Mouse (Mus musculus): ENCODE measurements around the gene Crhr2. TPM values are rescaled to one million over a fixed set of nuclear protein-coding genes. Genes with fewer than 3 reads are reported as not detected.

Gene Crhr2
- polyA plus RNA-seq, 1 experiment: not detected

DNA sequence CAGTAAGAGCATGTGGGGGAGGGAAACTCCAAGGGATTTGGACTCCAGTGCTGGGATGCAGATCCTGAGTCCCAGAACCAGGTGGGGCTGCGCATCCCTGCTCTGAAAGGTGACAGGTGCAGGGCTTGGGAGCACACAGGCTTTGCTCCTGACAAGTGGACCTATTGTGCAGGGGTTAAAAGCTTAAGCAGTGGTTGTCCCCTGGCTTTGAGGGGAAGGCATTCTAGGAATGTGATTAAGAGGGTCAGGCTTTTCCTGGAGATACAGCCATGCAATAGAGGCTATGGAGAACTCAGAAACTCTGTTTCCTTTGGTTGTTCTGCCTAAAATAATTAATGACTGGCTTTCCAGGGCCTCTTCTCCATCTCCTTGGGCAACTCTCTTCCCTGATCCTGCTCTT is 609 bp upstream of the Crhr2 start:
- Histone ChIP-seq H3K79me2 (ENCODE audit: control insufficient read depth, insufficient read depth) (no peaks in the 10 kb centered on the region), H3K4me2 (ENCODE audit: low read depth) (no peak overlapping the region), H3K36me3 (ENCODE audit: control insufficient read depth, insufficient read depth) (no peaks in the 10 kb centered on the region), H3K27me3 (ENCODE audit: control insufficient read depth, insufficient read depth, insufficient read length) (peaks cover 35% of the 10 kb centered on the region), H3ac (ENCODE audit: control insufficient read depth, insufficient read length) (no peak overlapping the region), H3K4me3 (no peak overlapping the region)
- TF ChIP-seq MYOD1 (IDR thresholded peaks at IDR 0.05; ENCODE audit: control insufficient read depth in 1 of 3, insufficient read length in 2 of 3, low read depth in 2 of 3) (no peak), TCF3 (IDR thresholded peaks at IDR 0.05; ENCODE audit: insufficient read length, low read depth) (no peak), TCF12 (IDR thresholded peaks at IDR 0.05; ENCODE audit: insufficient read depth, poor library complexity, severe bottlenecking) (no peak), MYOG (IDR thresholded peaks at IDR 0.05; ENCODE audit: control insufficient read depth in 1 of 3, insufficient read depth in 1 of 3, insufficient read length in 2 of 3, low read depth in 2 of 3) (peak in 1 of 3 experiments; percentile 10), POLR2A (IDR thresholded peaks at IDR 0.05; ENCODE audit: insufficient read length, low read depth) (no peak)

GRCm38 (mm10) chr6:55131301-55131700 is 1.5 kb downstream of the Crhr2 start:
- H3K79me2 ChIP-seq (ENCODE audit: control insufficient read depth, insufficient read depth): no peaks in the 10 kb centered on the region
- TF ChIP-seq REST (IDR thresholded peaks at IDR 0.05; ENCODE audit: insufficient read depth, insufficient read length) (no peak), SRF (IDR thresholded peaks at IDR 0.05; ENCODE audit: control insufficient read depth, insufficient read length, low read depth) (no peak), MAX (IDR thresholded peaks at IDR 0.05; ENCODE audit: low read depth) (no peak), POLR2AphosphoS2 (IDR thresholded peaks at IDR 0.05; ENCODE audit: insufficient read length, low read depth) (no peak), CEBPB (IDR thresholded peaks at IDR 0.05; ENCODE audit: insufficient read depth, poor library complexity, severe bottlenecking) (no peak)
- H3K4me3 ChIP-seq: no peak overlapping the region
- H3K36me3 ChIP-seq (ENCODE audit: control insufficient read depth, insufficient read depth): no peaks in the 10 kb centered on the region
- no peak overlapping the region for H3ac ChIP-seq (ENCODE audit: control insufficient read depth, insufficient read length)
- peaks cover 29% of the 10 kb centered on the region for H3K27me3 ChIP-seq (ENCODE audit: control insufficient read depth, insufficient read depth, insufficient read length)
- no peak overlapping the region for H3K4me2 ChIP-seq (ENCODE audit: low read depth)

DNA sequence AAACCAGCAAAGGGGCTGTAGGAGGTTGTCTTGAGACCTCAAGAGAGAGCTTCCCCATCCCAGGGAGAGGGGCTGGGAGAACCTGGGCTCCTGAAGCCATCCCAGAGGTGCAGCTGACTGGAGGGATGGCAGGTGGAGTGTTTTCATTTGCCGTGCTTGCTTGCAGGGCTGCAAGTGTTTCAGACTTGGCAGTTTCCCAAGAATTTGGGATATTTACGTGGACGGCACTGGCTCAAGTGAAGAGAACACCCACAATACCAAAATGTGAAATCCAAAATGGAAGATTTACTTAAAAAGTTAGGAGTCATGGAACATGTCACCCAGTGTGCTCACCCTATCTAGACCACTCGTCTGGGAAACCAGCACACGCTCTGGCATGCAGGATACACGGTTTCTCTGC is 2.2 kb downstream of the Crhr2 start:
- Histone ChIP-seq H3K36me3 (ENCODE audit: control insufficient read depth, insufficient read depth) (no peaks in the 10 kb centered on the region), H3K4me3 (no peak overlapping the region), H3K4me2 (ENCODE audit: low read depth) (no peak overlapping the region), H3K79me2 (ENCODE audit: control insufficient read depth, insufficient read depth) (no peaks in the 10 kb centered on the region), H3K27me3 (ENCODE audit: control insufficient read depth, insufficient read depth, insufficient read length) (peaks cover 34% of the 10 kb centered on the region), H3ac (ENCODE audit: control insufficient read depth, insufficient read length) (no peak overlapping the region)
- TF ChIP-seq MAX (IDR thresholded peaks at IDR 0.05; ENCODE audit: low read depth) (no peak), TCF12 (IDR thresholded peaks at IDR 0.05; ENCODE audit: insufficient read depth, poor library complexity, severe bottlenecking) (no peak), USF1 (IDR thresholded peaks at IDR 0.05; ENCODE audit: low read depth) (no peak), E2F4 (IDR thresholded peaks at IDR 0.05; ENCODE audit: insufficient read depth) (no peak), POLR2AphosphoS2 (IDR thresholded peaks at IDR 0.05; ENCODE audit: insufficient read length, low read depth) (no peak), POLR2A (IDR thresholded peaks at IDR 0.05; ENCODE audit: insufficient read length, low read depth) (no peak), TCF3 (IDR thresholded peaks at IDR 0.05; ENCODE audit: insufficient read length, low read depth) (no peak)

- H3K4me3 ChIP-seq: no peak overlapping the region
- no peaks in the 10 kb centered on the region for H3K79me2 ChIP-seq (ENCODE audit: control insufficient read depth, insufficient read depth)
- no peaks in the 10 kb centered on the region for H3K36me3 ChIP-seq (ENCODE audit: control insufficient read depth, insufficient read depth)
- no peak overlapping the region for H3ac ChIP-seq (ENCODE audit: control insufficient read depth, insufficient read length)
- TF ChIP-seq E2F4 (IDR thresholded peaks at IDR 0.05; ENCODE audit: insufficient read depth) (no peak), USF1 (IDR thresholded peaks at IDR 0.05; ENCODE audit: low read depth) (no peak), MYOG (IDR thresholded peaks at IDR 0.05; ENCODE audit: control insufficient read depth in 1 of 3, insufficient read depth in 1 of 3, insufficient read length in 2 of 3, low read depth in 2 of 3) (no peak), POLR2A (IDR thresholded peaks at IDR 0.05; ENCODE audit: insufficient read length, low read depth) (no peak), MAX (IDR thresholded peaks at IDR 0.05; ENCODE audit: low read depth) (no peak), CEBPB (IDR thresholded peaks at IDR 0.05; ENCODE audit: insufficient read depth, poor library complexity, severe bottlenecking) (no peak), REST (IDR thresholded peaks at IDR 0.05; ENCODE audit: insufficient read depth, insufficient read length) (no peak), TCF12 (IDR thresholded peaks at IDR 0.05; ENCODE audit: insufficient read depth, poor library complexity, severe bottlenecking) (no peak), SRF (IDR thresholded peaks at IDR 0.05; ENCODE audit: control insufficient read depth, insufficient read length, low read depth) (no peak), MYOD1 (IDR thresholded peaks at IDR 0.05; ENCODE audit: control insufficient read depth in 1 of 3, insufficient read length in 2 of 3, low read depth in 2 of 3) (no peak)
- H3K27me3 ChIP-seq (ENCODE audit: control insufficient read depth, insufficient read depth, insufficient read length): peaks cover 37% of the 10 kb centered on the region
- no peak overlapping the region for H3K4me2 ChIP-seq (ENCODE audit: low read depth)
Measured at GRCm38 (mm10) chr6:55128391-55128790, 4.4 kb downstream of the Crhr2 start.

- Histone ChIP-seq H3K27me3 (ENCODE audit: control insufficient read depth, insufficient read depth, insufficient read length) (peaks cover 28% of the 10 kb centered on the region), H3K4me2 (ENCODE audit: low read depth) (no peak overlapping the region), H3K79me2 (ENCODE audit: control insufficient read depth, insufficient read depth) (no peaks in the 10 kb centered on the region), H3K4me3 (no peak overlapping the region), H3ac (ENCODE audit: control insufficient read depth, insufficient read length) (no peak overlapping the region), H3K36me3 (ENCODE audit: control insufficient read depth, insufficient read depth) (no peaks in the 10 kb centered on the region)
- no peak for TF ChIP-seq MYOD1 (IDR thresholded peaks at IDR 0.05; ENCODE audit: control insufficient read depth in 1 of 3, insufficient read length in 2 of 3, low read depth in 2 of 3)
- TF ChIP-seq POLR2AphosphoS2 (IDR thresholded peaks at IDR 0.05; ENCODE audit: insufficient read length, low read depth): no peak
- no peak for TF ChIP-seq TCF3 (IDR thresholded peaks at IDR 0.05; ENCODE audit: insufficient read length, low read depth)
- no peak for TF ChIP-seq SRF (IDR thresholded peaks at IDR 0.05; ENCODE audit: control insufficient read depth, insufficient read length, low read depth)
- TF ChIP-seq CEBPB (IDR thresholded peaks at IDR 0.05; ENCODE audit: insufficient read depth, poor library complexity, severe bottlenecking): no peak
- no peak for TF ChIP-seq USF1 (IDR thresholded peaks at IDR 0.05; ENCODE audit: low read depth)
- no peak for TF ChIP-seq TCF12 (IDR thresholded peaks at IDR 0.05; ENCODE audit: insufficient read depth, poor library complexity, severe bottlenecking)
- TF ChIP-seq POLR2A (IDR thresholded peaks at IDR 0.05; ENCODE audit: insufficient read length, low read depth): no peak
- no peak for TF ChIP-seq MAX (IDR thresholded peaks at IDR 0.05; ENCODE audit: low read depth)
- no peak for TF ChIP-seq REST (IDR thresholded peaks at IDR 0.05; ENCODE audit: insufficient read depth, insufficient read length)
- TF ChIP-seq MYOG (IDR thresholded peaks at IDR 0.05; ENCODE audit: control insufficient read depth in 1 of 3, insufficient read depth in 1 of 3, insufficient read length in 2 of 3, low read depth in 2 of 3): no peak
- TF ChIP-seq E2F4 (IDR thresholded peaks at IDR 0.05; ENCODE audit: insufficient read depth): no peak
Measured at GRCm38 (mm10) chr6:55126576-55126975, 6.2 kb downstream of the Crhr2 start.
